Mouse (Mus musculus) kidney, postnatal 0 days (tissue): ENCODE data around the gene Tmem256. TPM values are rescaled to one million over a fixed set of nuclear protein-coding genes. Genes with fewer than 3 reads are reported as not detected.

Source experiments
- ATAC-seq: fragments of 200-750 bp; cut with Nextera tagmentation; replicated peaks from 2 replicates; pipeline ENCODE4 v1.8.0; 2017; ENCODE audit warnings: low read depth, moderate number of reproducible peaks, moderate TSS enrichment, moderate library complexity; ENCODE audit not compliant: low FRiP score
- DNase-seq: peaks from one replicate; pipeline ENCODE4 v3.0.0-alpha.2; 2016; ENCODE audit warnings: low spot score
- H3K27ac ChIP-seq: fragments of 300-500 bp; sonication (generic); 2 replicates; pipeline ENCODE4 v1.5.1; 2014; ENCODE audit warnings: mild to moderate bottlenecking
- H3K27me3 ChIP-seq: fragments of 300-500 bp; sonication (generic); 2 replicates; pipeline ENCODE4 v1.6.1; 2014; ENCODE audit warnings: low read length, mixed read lengths; ENCODE audit not compliant: insufficient read depth
- H3K36me3 ChIP-seq: fragments of 300-500 bp; sonication (generic); 2 replicates; pipeline ENCODE4 v1.6.1; 2014; ENCODE audit warnings: low read length, mixed read lengths; ENCODE audit not compliant: insufficient read depth
- H3K4me1 ChIP-seq: fragments of 300-500 bp; sonication (generic); replicated peaks from 2 replicates; pipeline ENCODE4 v1.6.1; 2014; ENCODE audit warnings: antibody characterized with exemption, low read length, mixed read lengths; ENCODE audit not compliant: insufficient read depth
- H3K4me2 ChIP-seq: fragments of 300-500 bp; sonication (generic); 2 replicates; pipeline ENCODE4 v1.6.1; 2014; ENCODE audit warnings: mild to moderate bottlenecking, low read length, moderate library complexity, mixed read lengths
- H3K4me3 ChIP-seq: fragments of 300-500 bp; sonication (generic); replicated peaks from 2 replicates; pipeline ENCODE4 v1.5.1; 2014; ENCODE audit warnings: low read depth, low read length
- H3K9ac ChIP-seq: fragments of 300-500 bp; sonication (generic); 2 replicates; pipeline ENCODE4 v1.6.1; 2014; ENCODE audit warnings: low read depth, low read length
- H3K9me3 ChIP-seq: fragments of 300-500 bp; sonication (generic); replicated peaks from 2 replicates; pipeline ENCODE4 v1.6.1; 2016; ENCODE audit warnings: low read length, inconsistent platforms, mixed read lengths
- CTCF ChIP-seq: IDR thresholded peaks from 2 replicates; pipeline ENCODE4 v1.5.1; 2016; ENCODE audit warnings: antibody characterized with exemption, low read depth, mild to moderate bottlenecking, moderate library complexity
- WGBS: fragments of 180-500 bp; shearing (Covaris S2); extraction: QIAGEN DNeasy Blood & Tissue Kit; methylation state at CpG from one replicate; pipeline ENCODE4 v1.1.7; 2014; 5-methylcytosine and 5-hydroxymethylcytosine counted together
- polyA plus RNA-seq: library from polyadenylated mRNA; unstranded; fragments of >200 nt; fragmentation: Nextera tagmentation; extraction: Ambion mirVana; gene quantifications from 2 replicates; pipeline ENCODE4 v1.2.1, GENCODE M21; 2015

Tmem256 gene
- polyA plus RNA-seq, 1 experiment from 2014 or later, result 528 TPM

DNA sequence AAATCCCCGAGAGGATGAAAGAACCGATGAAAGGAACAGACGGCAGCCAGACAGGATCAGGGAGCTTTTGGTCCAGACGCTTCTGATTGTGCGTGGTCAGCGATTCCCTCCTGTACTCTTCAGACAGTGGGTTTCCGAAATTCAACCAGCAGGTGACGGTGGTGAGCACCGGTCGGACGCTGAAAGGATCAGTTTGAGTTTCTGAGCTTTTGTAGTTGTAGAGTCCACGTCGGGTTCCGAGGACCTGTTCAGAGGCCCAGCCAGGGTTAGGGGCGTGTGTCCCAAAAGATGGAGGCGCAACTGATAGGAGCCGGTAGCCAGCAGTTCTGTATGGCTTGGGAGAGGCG, 42.2 kb downstream of the Tmem256 start:
- H3K27ac ChIP-seq, result peak overlapping the region; percentile 91
- WGBS, result under 1% methylated on average over 18 of the region's 18 CpGs
- peak overlapping the region; percentile 82 for H3K4me2 ChIP-seq
- ATAC-seq, result peak; percentile 38; the same call in 1 of the 2 replicates
- no peaks in the 10 kb centered on the region for H3K27me3 ChIP-seq
- peak overlapping the region; percentile 59 for H3K9ac ChIP-seq
- no peaks in the 10 kb centered on the region for H3K36me3 ChIP-seq
- TF ChIP-seq CTCF, result peak; percentile 82
- peak; percentile 92 for DNase-seq
- H3K4me3 ChIP-seq, result peak overlapping the region; percentile 46
- H3K4me1 ChIP-seq, result peaks cover 27% of the 10 kb centered on the region
- H3K9me3 ChIP-seq, result no peaks in the 10 kb centered on the region

DNA sequence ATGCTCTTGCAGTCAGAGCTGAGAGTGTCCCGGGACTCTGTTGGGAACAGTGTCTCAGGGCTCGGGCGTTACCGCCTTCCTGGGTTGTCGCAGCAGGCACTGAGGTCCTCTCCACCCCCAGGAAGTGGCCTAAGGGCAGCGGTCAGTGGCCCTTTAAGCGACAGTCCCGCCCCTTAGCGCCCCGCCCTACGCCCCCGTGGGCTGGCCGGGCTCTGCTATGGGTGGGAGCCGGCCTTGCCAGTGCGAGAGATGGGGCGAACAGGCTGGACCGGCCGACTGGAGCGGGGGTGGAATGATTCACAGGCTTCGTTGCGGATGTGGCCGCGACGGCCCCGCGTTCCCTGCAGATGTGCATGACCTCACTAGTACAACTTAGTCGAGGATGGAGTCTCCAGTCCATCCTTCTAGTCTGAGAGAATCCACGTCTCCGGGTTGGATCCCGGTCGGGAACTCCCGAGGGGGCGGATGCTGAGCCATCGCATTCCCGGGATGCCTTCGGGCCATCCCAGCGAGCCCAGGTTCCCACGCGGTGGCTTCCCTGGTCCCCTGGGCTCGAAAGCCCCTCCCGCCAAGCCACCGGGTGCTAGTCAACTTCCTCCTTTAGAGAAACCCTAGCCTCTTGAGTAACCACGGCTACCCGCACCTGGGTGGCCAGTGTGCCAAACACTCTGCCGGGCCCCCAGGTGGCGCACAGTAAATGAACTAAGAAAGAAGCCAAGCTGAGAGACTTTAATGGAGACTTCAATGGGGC, 42.7 kb downstream of the Tmem256 start, which contains the start of gene Kctd11:
Gene Kctd11, minus strand, starts transcription at position 554 of the 751 bp plus-strand sequence.
- H3K9ac ChIP-seq, result peak within 1 kb of the TSS; percentile 59
- under 1% methylated on average over 46 of the region's 46 CpGs for WGBS
- peak within 1 kb of the TSS; percentile 91 for H3K27ac ChIP-seq
- H3K4me3 ChIP-seq, result peak within 1 kb of the TSS; percentile 46
- no peaks in the 10 kb centered on the region for H3K36me3 ChIP-seq
- ATAC-seq (peak; percentile 87), DNase-seq (peak; percentile 93)
- TF ChIP-seq CTCF, result peak; percentile 63
- H3K4me1 ChIP-seq, result peaks cover 27% of the 10 kb centered on the region
- H3K4me2 ChIP-seq, result peak within 1 kb of the TSS; percentile 82
- no peaks in the 10 kb centered on the region for H3K9me3 ChIP-seq
- H3K27me3 ChIP-seq, result no peaks in the 10 kb centered on the region

DNA sequence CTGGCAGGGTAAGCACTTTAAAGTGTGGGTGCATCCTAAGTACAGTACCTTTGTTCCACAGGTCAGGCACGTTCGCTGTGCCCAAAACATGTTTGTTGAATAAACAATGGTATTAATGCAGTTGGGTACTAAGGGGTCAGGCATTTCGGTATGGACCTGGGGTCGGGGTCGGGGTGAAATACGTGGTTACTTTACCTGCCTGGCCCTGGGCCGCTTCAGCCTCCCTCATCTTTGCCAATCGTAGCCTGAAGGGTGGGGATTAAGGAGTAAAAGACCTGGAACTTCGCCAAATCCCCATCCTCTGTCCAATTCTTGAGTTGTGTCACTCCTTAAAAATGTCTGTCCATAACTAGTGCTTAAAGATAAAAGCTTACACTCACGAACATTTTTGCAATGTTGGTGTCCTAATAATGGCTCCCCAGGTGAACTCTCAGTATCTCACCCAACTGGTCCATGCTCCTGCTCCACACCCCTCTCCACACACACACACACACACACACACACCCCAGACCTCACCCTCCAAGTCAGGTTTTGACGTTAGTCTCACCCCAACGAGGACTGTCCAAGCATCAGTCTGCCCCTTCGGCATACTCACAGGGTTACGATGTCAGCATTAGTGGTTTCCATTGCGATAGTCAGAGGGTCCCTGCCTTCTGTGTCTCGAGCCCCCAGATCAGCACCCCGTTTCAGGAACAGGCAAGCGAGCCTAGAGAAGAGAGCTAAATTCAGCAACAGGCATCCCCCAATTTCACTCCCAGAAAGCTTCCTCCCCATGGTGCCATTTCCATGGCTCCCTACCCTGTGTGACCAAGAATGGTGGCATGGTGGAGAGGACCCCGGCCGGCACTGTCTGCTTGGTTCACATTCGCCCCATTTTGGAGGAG, 43.7 kb downstream of the Tmem256 start:
- peak; percentile 2; the same call in 1 of the 2 replicates for ATAC-seq
- Histone ChIP-seq H3K27me3 (no peaks in the 10 kb centered on the region), H3K4me2 (peak overlapping the region; percentile 82), H3K27ac (peak overlapping the region; percentile 91), H3K36me3 (no peaks in the 10 kb centered on the region), H3K9ac (peak overlapping the region; percentile 59), H3K4me1 (peaks cover 27% of the 10 kb centered on the region), H3K4me3 (peak overlapping the region; percentile 46), H3K9me3 (no peaks in the 10 kb centered on the region)
- no peak for TF ChIP-seq CTCF
- no peak for DNase-seq
- WGBS, result 53% methylated on average over 21 of the region's 21 CpGs

DNA sequence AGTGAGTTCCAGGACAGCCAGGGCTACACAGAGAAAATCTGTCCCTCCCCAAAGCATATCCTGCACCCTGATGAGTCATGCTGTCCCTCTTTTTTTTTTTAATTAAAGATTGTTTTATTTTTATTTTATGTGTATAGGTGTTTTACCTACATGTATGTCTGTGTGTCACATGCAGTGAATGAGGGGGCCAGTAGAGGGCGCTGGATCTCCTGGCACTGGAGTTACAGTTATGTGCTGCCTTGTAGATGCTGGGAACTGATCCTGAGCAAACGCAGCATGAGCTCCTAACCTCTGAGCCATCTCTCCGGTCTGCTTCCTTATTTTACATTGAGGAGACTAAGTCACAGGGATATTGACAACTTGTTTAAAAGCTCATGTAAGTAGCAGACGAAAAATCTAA, 44.8 kb downstream of the Tmem256 start:
- no peak for DNase-seq
- no peaks in the 10 kb centered on the region for H3K27me3 ChIP-seq
- peaks cover 22% of the 10 kb centered on the region for H3K4me1 ChIP-seq
- no peak overlapping the region for H3K4me2 ChIP-seq
- H3K27ac ChIP-seq, result no peak overlapping the region
- H3K36me3 ChIP-seq, result no peaks in the 10 kb centered on the region
- ATAC-seq, result no peak
- no peak overlapping the region for H3K4me3 ChIP-seq
- TF ChIP-seq CTCF, result peak; percentile 58
- H3K9ac ChIP-seq, result no peak overlapping the region
- WGBS, result 72% methylated on average over 4 of the region's 4 CpGs
- H3K9me3 ChIP-seq, result no peaks in the 10 kb centered on the region

DNA sequence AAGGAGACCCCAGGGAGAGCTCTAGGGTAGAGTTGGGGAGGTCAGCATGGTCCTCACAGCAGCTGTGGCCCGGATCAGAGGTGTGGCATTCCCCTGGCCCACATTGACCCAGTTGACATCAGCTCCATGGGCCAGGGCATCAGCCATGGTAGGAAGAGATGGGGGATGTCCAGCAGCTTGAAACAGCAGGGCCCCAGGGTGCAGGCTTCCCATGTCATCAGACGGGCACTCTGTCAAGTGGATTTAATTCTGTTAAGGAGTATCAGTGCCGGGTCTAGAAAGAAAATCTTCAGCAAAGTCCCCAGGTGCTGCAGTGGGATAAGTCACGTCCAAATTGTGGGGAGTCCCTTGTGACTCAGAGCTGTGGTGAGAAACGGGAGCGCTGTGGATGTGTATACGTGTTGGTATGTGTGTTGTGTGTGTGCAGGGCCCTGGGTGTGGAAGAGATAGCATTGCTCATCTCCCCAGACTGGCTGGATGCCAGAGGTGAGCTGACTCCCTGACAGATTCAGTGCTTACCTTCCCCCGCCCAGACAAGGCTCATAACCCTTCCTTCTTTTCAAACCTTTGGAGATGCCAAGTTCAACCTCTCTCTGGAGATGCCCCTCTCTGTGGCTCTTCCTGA, 45.3 kb downstream of the Tmem256 start:
- DNase-seq (no peak), ATAC-seq (no peak)
- no peak for TF ChIP-seq CTCF
- no peak overlapping the region for H3K9ac ChIP-seq
- peaks cover 21% of the 10 kb centered on the region for H3K4me1 ChIP-seq
- no peak overlapping the region for H3K4me3 ChIP-seq
- no peak overlapping the region for H3K4me2 ChIP-seq
- H3K36me3 ChIP-seq, result no peaks in the 10 kb centered on the region
- no peaks in the 10 kb centered on the region for H3K9me3 ChIP-seq
- peak overlapping the region; percentile 2; the same call in 1 of the 2 replicates for H3K27ac ChIP-seq
- 82% methylated on average over 8 of the region's 8 CpGs for WGBS
- H3K27me3 ChIP-seq, result no peaks in the 10 kb centered on the region

DNA sequence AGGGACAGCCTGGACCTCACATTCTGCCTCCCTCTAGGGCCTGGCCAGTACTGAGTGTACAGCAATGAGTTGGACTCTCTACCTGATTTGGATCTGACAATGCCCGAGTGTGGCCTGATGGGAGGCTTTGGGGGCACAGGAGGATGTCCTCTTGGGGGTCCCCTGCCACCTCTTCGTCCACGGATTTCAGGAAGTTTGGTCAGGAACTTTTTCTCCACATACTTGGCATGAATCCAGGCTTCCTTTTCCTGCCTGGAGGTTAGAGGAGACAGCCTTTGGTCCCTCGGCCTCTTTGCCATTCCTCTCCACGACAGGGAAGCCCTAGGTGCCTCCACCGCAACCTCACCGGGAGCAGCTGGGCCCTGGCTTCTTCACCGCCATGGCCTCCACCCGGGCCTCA, 45.9 kb downstream of the Tmem256 start:
- Histone ChIP-seq H3K27me3 (no peaks in the 10 kb centered on the region), H3K4me3 (no peak overlapping the region), H3K4me2 (peak overlapping the region; percentile 30; the same call in 1 of the 2 replicates), H3K27ac (peak overlapping the region; percentile 2; the same call in 1 of the 2 replicates), H3K4me1 (peaks cover 15% of the 10 kb centered on the region), H3K9ac (no peak overlapping the region), H3K36me3 (no peaks in the 10 kb centered on the region), H3K9me3 (no peaks in the 10 kb centered on the region)
- WGBS, result 48% methylated on average over 9 of the region's 9 CpGs
- TF ChIP-seq CTCF, result no peak
- ATAC-seq (no peak), DNase-seq (no peak)
